Mouse (Mus musculus) left cerebral cortex, adult 9 months (tissue): ENCODE results near the gene Sema5a.
"Not testable (repeated sequence)": the region's sequence is repeated elsewhere in the genome, so short reads cannot be mapped to it uniquely, and the experiment has no call there.

ENCODE experiments used
- DNase-seq, 2 experiments: peaks; one replicate each; pipeline ENCODE4 v3.0.0; 2022; ENCODE audit warnings: low spot score in 2 of 2

Gene Sema5a

DNA sequence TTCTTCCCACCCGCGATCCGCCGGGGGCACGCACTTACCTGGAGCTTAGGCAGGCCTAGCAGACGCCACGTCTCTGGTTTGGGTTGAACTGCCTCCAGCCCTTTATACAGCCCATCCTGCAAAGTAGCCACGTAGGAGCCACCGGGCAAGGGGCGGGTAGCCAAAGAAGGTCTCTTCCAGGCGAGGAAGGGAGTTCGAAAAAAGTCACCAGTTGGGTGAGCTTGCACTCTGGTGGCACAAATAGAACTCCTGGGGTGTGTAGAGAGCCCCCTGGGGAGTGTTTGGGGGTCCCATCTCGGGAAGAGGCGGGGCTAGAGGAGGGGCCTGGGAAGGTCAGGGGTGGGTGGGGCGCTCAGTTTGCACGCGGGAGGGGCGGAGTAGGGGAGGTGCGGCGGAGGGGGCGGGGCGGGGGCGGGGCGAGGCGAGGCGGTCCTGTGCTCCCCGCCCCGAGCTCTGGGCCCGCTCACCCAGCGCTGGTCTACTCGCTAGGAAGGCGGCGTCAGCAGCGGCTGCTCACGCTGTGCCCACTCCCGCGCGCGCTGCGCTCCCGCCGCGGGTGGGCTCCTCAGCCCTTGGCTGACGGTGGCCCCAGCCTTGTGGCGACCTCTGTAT lies at the start of gene Sema5a:
Gene Sema5a (plus strand): TSS at position 467 of the 612 bp plus-strand sequence.
- DNase-seq = no peak

DNA sequence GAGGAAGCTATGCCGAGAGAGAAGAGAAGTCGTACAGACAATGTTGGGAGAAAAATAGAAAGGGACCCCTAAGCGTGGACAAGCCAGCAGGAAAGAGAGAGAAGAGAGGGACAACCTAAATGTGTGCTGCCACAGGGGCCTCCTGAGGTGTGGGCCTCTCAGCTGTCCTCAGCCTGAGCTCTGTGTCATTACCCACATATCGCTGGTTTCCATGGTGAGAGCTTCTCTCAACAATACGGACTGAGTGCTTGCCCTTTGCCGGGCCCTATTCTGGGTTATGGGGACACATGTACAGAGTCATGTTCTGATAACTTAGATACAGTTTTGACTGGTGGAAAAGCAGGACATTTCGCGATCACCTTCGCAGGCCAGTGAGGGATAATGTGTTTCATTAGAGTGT lies 46.5 kb upstream of the Sema5a start:
- DNase-seq = no peak

DNA sequence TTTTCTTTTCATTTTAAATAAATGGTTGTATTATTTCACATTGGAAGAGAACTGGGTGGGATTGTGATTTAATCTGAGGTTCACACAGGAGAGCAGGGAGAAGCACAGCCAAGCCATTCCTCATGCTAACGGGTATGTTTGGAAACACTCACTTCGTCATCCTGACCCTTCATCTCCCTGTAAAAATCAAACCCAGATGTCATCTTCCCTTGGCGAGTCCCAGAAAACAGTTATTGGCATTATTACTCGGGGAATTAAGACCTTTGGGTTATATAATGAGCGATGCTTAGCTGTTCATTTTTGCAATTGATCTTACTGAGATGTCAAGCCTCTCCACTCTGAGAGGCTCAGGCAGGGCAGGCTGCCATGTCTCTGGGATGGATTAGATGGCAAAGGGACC lies 46.0 kb upstream of the Sema5a start:
- no peak for DNase-seq

DNA sequence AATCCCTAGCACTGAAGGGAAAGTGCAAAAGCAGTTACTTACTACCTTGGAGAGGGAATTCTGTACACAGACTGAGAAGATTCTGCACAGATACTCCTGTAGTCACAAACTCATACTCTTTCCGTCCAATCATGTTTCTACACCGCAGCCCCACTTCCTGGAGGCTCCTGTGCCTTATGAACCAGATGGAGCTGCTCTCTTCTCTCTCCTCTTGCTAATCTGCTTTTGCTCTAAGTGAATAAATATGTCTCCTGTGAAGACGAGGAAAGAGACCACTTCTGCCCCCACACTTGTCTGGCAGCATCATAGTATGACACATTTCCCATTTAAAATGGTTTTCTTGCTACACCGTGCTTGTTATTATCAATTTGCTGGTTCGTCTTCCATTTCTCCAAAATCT lies 41.4 kb upstream of the Sema5a start:
- no peak for DNase-seq

DNA sequence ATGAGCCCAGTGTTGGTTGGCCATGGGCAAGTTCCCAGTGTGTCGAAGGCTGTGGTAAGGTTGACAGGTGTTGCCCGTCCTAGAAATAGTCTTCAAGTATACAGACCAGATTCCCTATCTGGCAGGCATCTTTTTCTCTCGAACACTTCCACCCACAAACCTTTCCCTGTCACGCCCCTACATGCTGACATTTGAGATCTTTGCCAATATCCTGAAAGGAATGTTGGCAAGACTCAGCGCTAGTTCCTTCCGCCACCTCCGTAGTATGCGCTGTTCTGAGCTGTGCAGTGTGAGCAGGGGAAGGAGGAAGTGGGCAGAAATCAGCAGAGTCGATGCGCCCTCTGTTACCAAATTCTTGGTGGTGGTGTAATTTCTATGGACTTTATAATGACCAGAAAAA lies 39.7 kb upstream of the Sema5a start:
- peak; percentile 9 to 25 for DNase-seq

DNA sequence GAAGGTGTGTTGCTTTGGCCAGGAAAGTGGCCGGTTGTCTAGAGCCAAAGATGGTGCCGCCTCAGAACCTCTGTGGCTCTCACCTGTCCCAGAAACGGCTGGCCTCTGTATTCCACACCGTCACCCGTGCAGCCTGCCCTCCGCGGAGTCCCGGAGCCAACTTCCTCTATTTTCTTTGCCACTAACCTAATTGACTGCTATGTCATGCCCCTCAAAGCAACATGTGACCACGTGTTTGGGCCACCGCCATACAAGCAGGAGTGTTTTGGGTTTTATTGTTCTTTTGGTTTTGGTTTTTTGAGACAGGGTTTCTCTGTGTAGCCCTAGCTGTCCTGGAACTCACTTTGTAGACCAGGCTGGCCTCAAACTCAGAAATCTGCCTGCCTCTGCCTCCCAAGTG lies 29.9 kb upstream of the Sema5a start:
- DNase-seq = not testable (repeated sequence)

DNA sequence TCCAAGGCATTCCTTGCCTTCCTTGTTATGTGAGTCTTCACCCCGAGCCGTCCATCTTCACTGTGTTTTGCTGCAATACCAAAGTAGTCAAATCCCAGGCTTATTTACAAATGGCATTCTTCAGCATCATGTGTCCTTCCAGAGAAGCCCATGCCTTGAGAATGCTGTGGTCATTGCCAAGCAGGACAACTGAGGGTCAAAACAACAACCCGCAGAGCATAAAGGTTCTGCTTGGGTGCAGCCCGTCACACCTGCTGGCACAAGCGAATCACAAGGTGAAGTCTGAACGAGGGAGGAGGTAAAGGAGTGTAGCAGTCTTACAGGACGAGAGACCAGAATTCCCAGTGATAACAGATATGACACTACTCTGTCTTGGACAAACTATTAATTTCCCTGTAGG lies 21.6 kb upstream of the Sema5a start:
- DNase-seq = no peak

DNA sequence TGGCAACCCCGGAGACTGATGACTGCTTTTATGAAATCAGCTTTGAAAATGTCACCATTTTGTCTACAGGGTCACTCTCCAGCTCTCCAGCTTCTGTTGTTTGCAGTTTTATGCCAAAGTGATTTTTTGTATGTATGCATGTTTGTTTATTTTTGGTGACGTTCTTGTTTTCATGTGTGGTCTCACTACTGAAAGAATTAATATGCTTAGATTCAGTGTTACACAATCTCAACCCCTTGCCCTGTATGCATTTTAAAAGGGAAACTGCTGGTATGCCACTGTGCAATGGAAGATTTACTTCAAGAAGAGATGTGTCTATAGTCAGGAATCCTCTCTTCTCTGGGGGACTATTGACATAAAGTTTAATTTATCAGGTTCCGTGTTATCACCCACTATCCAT lies 19.2 kb upstream of the Sema5a start:
- DNase-seq = no peak

DNA sequence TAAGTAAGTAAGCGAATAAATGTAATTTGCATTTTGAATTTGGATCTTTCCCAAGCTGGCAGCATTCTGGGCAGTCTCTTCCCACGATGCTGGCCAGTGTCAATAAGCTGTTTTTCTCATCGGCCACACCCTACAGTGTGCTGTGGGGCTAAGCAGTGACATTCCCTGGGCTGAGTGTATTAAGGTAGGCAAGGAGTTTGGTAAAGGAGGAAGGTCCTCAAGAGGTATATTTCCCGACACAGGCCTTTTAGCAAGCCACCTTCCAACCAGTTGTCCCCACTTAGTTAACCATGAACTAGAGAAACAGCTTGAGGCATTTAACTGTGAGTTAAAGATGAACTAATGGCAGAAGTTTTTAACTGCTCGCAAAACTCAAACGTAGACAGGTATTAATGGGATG lies 18.2 kb upstream of the Sema5a start:
- DNase-seq = no peak

DNA sequence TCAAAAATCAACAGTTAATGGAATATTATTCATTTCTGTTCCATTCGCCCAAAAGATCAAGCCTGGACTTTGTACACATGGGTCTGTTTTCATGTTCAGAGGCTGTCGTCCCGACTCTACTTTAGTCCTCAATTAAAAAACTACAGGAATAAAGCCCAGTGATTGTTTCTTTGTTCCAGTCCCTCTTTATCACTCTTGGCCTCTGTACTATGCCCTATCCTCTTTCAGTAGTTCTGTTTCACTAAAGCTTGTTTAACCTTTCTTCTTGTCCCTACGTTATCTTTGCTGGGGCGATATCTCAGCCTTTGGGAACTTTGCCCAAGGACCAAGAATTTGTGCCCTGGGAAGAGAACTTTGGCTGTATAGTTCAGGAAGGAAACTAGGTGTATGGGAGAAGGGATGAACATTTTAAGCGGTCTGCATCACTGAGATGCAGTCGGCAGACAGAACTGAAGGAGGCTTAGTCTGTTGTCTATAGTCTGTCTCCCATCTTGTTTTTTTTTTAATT lies 17.7 kb upstream of the Sema5a start:
- DNase-seq = no peak

DNA sequence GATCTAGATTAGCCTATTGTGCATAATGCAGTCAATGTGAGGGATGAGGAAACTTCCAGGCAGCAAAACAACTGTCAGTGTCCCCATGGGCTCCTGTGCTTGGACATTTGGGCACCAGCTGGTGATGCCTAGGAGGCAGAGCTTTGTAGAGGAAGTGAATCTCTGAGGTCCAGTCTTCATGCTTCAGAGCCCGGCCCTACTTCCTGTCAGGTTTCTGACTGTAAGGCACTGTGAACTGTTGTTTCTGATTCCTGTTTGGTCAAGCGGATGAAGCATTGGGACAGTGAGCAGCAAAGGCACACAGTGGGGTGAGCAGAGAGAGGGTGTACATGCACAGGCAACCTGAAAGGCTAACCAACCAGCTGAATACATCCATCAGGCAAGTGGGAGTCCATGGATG lies 14.5 kb upstream of the Sema5a start:
- no peak for DNase-seq

DNA sequence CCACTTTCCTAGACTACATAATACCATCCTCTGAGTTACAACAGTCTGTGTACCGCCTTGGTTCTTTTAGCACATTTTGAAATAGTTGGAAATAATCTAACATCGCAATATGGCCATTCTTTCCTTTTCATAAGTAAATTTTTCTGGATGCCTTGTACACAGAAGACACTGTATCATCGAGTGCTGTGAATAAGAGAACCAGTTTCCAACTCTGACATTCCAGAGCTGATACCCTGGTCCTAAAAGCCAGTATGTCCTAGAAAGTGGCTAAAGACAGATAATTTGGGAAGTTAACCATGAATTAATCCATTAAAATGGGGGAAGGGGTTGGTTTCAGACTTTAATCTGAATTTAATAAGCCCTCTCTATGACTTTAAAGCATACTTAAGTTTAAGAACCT lies 12.4 kb upstream of the Sema5a start:
- DNase-seq = no peak

DNA sequence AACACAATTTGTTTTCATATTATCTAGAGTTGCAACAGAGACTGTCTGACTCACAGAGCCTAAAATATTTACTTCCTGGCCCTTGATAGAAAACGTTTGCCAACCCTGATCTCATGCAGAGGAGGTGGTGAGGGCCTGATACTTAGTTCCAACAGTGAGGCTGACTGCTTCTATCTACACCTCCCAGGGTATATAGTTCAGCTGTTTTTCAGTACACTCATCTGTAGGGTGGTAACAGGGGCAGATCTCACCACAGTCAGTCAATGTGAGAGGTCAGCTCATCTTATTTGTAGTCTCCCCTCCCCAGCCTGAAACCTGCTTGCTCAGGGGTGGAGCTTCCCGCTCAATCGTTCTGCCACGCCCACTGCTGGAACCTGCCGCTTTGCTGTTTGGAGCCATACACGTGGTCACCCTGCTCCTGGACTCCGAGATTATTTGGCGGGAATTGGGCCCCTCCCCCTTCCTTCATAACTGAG lies 11.9 kb upstream of the Sema5a start:
- DNase-seq = not testable (repeated sequence)

DNA sequence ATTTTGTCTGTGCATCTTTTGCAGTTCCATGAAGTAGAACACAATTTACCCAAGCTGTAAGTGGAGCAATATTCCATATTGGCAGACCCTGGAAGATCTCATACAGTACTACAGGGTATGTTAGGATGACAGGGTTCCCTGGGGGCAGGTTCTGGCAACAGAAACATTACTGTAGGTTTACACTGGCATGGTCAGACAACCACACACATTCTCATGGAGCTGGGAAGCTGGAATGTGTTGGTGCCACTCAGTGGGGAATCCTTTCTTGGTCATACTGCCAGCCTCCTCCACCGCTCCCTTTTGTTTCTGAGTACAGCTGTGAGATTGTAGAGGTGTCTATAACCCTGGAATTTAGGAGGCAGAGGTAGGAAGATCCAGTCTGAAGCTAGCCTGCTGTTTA lies 11.2 kb upstream of the Sema5a start:
- no peak for DNase-seq

DNA sequence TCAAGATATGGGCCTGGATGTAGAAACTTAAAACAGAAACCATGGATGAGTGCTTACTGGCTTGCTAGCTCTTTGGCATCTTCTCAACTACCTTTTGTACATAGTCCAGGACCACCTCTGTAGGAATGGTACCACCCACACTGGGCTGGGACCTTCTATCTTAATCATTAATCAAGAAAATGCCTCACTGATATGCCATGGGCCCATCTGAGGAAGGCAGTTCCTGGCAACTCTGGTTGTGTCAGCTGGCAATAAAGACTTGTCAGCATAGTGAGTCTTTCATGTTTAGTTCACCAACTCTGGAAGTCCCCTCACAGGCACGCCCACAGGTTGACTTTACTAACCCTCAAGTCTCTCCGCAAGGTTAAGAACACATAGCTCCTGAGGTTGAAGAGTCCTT lies 5.5 kb upstream of the Sema5a start:
- DNase-seq = no peak

DNA sequence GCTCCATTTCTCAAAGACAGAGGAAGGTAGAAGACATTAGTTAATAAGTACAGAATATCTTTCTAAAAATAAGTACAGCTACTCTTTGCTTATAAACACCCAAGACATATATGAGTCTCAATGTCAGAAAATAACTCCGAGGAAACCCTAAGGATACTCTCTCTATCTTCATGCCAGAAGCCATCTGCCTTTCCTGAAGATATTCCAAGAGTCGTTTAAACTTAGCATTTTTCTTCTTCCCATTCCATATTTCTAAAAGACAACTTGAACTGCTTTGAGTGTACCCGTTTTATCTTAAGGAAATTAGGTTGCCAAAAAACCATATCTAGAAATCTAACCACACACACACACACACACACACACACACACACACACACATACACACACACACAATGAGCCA lies 4.5 kb upstream of the Sema5a start:
- DNase-seq = no peak

DNA sequence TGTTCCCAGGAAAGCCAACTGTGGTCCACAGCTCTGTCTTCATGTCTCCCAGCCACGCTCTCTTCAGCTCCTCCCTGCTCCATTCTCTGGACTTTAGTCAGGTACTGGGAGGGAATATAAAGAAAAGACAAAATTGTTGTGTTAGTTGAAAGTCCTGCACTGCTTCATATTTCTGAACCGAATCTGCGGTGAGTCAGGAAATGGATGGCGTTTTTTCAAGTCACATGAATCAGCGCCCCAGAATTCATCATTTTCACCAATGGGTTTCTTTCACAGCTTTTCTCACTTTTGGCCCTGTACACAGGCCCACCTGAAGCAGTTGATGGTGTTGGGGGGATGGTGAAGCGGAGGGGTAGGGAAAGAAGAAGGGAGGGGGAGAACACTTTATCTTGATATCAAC lies 2.9 kb upstream of the Sema5a start:
- DNase-seq = no peak

DNA sequence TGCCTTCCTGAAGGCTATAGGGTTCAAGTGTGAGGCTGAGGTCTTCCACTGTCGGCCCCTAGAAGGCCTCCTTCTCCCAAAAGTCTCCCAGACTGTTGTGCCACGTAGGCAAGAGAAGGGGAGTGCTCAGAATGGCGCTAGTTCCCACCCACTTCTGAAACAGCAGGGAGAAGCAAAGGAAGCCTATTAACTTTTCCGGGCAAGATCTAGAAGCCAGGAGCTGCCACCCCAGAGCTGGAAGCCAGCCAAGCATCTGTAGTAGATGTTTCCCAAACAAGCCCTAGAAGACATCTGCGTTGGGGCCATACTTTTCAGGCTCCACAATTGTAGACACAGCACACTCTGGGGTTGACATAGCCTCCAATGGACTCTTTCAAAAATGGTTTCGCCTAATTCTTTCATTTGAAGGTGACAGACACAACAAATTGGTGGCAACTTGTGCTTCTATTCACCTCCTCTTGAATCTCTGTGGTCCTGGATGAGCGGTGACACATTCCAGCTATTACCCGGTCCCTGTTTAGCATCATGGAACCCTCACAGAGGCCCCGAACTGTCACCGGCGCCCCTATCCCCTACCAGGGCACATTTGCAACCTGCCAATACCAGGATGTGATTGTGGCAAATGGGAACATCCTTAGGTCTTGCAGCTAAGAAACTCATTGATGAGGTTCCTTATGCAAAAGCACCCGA lies 1.4 kb upstream of the Sema5a start:
- DNase-seq = no peak

DNA sequence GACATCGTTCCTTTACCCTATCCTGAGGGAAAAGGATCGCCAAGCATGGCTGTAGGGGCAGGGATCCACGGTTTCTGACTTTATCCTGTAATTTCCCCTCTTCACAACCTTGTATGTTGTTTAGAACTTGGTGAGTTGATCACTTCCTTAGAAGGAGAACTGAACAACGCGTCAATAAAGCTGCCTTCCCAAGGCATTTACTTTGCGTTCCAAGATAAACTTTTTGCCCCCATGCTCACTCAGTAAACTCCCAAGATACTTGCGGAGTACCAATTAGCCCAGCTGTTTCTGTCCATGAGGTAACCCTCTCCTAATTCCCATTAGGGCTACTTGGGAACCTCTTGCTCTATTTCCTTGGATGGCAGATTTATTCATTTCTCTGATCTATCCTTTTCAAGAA lies 786 bp upstream of the Sema5a start:
- no peak for DNase-seq

DNA sequence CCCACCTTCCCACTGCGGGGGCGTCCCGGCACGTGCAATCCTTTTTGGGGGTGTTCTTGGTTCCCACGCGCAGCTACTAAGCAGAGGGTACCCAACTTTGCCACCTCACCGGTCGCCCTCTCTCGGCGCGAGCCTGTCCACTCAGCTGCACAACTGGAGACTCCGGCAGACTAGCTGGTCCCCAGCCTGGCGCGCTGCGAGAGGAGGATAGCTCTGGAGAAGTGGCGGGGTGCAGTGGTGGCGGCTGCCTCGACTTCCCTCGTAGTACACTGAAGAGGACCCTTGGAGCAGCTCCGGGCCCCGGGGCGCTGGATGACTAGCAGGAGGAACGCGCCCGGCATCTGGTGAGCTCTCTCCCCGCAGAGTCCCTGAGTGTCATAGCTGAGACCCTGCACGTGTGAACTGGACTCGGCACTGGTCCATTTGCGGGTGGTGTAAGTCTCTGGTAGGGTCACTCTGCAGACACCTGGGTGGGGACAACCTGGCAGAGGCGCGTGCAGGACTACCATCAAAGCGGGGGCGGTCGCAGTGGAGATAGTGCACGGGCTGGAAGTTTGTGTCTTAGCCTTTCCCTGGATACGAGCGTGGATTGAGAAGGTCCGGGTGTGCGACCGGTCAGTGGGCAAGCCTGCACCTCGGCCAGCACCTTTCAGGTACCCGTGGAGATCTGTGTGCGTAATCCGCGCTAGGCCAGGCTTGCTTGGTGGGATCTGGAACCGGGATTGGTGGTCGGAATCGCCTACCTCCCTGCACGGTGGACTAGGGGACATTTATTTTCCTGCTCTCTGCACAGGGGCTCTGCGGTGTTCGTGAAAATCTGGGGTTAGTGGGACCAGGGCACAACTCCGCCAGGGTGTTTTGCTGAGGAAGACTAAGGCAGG lies 586 bp downstream of the Sema5a start:
- peak in 1 of 2 experiments; percentile 17 for DNase-seq

DNA sequence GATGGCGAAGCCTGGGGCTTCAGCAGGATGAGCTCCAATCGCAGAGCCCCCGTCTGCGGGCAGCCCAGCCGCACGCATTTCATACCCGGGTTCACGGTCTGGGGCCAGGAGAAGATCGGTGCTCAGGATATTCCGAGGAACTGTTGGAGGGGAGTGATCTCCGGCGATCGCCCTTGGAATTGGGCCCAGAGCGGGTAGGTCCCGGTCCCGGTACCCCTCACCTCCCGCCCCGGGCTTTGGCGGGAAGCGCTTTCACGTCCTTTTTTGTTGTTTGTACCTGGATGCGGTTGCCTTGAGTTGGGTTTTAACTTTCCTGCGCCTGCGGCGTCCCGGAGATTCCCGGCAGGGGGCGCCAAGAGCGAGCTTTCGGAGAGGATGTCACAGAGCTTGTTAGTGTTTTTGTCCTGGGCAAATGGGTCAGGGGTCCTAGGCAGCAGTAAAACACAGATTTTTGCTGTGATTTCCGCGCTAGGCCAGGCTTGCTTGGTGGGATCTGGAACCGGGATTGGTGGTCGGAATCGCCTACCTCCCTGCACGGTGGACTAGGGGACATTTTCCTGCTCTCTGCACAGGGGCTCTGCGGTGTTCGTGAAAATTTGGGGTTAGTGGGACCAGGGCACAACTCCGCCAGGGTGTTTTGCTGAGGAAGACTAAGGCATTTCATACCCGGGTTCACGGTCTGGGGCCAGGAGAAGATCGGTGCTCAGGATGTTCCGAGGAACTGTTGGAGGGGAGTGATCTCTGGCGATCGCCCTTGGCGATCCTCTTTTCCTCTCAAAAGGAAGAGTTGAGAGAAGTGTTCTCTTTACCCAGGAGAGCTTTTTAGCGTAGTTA lies 1.4 kb downstream of the Sema5a start:
- DNase-seq = peak; percentile 36 to 91

DNA sequence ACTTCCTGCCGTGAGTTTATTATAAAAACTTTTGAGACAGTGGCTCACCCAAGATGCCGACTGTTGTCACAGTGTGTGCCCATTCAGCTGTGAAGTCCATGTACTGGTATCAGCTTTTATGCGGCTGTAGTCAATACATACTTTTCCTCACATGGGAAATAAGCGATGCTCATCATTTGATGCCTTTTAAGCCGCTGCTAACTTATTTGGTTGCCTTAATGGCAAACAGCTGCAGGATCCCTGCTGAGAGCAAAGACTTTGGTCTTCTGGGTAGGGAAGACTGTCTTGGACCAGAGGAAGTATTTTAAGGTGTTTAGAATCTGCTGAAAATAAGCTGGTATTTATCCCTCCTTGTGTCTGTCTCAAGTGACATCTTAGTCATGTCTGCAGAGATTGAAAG lies 2.7 kb downstream of the Sema5a start:
- DNase-seq = no peak
